Mouse (Mus musculus): ENCODE results near the gene Atp8b5.

The Atp8b5 gene

DNA sequence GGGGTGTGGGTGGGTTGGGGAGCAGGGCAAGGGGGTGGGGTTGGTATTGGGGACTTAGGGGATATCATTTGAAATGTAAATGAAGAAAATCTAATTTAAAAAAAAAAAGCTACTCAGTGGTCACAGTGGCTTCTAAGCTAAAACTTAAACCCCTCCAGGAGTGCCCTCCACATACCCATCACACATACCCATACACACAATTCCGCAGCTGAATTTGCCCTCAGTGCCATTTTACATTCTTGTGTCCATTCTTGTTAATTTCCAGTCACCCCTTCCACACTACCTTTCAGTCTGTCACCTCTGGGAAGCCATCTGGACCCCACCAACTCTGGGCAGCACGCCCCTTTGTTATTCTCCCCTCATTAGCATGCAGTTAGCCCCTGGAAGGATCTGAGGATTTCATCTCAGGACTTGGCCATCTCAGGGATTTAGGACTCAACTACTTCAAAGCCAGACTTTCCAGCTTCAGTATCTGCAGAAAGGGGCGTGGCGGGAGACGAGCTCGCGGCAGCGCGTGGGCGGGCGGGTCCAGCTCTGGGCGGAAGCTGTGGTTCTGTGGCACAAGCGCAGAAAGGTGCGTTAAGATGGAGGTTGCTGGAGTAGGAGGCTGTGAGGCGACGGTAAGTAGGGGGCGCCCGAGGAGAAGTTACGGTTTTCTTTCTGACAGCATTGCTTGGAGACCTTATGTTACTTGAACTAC, at the start of gene Atp8b5:
Gene Atp8b5 (plus strand): TSS at position 537 of the 700 bp plus-strand sequence.
- peak; percentile 97 for ATAC-seq (ENCODE audit: low TSS enrichment)

DNA sequence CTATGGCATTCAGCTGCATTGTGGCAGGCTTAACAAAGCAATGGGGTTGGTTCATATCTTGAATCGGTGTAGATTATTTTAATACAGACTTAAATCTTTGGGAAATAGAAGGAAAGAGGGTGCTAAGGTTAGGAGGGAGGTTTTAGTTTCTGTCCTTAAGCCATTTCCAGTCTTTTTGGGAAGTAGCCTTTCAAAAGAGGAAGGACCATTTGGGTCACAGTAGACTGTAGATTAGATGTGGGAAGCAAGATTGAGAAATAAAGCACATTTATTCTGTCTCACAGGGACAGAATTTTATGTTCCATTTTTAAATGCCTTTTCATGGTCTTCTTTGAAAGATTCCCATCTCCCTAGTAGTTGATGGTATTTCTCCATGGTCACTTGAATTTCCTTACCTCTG, 49.0 kb upstream of the Atp8b5 start:
- ATAC-seq (ENCODE audit: low TSS enrichment) = no peak

DNA sequence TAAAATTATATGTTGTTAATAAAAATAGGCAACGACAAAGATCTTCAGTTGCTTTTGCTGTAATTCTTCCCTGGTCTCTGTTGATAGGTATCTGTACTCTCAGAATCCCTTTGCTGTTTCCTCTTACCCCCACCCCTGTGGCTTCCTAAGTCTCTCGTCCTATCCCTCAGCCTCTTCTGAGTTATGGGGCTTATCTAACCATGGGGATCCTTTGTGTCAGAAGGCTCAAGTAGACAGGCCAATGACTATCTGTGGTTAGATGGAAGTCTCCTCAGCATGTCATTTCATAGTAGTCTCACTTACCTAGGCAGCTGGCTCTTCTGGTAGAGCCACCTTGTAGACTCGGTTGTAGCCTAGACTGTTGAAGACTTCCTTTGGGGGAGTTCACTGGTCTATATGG, 35.1 kb upstream of the Atp8b5 start:
- ATAC-seq (ENCODE audit: low TSS enrichment) = no peak

DNA sequence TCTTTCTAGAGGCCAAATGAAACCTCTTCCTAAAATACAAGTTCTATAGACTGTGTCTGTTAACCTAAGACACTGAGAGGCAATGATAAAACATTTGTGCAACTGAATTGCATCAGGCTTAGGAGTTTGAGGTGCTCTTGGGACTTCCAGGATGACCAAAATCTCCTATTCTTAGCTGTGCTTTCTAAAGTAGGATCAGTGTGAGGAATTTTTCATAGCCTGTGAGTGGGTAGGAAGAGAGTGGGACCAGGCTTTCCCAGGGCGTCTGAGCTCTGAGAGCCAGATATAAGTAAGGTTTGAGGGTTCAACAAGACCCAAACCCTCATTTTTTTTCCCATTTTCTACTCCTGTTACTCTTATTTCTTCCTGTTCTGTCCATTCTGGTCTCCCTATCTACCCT, 34.0 kb upstream of the Atp8b5 start:
- peak; percentile 82 for ATAC-seq (ENCODE audit: low TSS enrichment)

DNA sequence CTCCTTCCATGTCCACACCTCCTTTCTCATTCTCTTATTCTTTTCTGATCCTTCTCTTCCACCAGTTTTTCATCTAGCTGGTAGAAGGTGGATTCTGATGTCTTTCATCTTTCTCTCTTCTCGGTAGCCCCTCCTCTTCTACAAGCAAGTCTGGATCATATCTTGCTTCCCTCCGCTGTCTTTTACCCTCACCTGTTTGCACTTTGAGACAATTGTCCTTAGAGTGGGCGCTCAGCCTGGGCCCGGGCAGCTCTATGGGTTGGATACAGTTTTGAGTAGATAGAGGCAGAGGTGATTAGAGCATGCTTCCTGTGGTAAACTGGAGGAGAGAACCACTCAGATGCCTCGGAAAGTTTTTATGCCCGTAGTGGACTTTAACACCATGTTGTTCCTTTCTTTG, 33.5 kb upstream of the Atp8b5 start:
- ATAC-seq (ENCODE audit: low TSS enrichment) = no peak

DNA sequence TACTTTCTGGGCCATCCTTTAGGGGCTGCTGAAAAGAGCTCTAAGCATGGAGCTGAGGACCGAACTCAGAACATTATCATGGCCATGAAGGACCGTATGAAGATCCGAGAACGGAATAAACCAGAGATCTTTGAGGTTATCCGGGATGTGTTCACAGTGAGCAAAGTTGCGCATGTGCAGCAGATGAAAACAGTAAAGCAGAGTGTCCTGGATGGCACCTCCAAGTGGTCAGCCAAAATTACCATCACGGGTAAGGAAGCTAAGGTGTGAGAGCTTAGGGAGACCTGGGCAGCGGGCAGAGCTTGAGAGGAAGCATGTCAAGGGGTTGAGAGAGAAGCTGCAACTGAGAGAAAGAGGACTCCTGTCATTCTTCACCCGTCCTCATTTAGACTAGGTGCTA, 30.1 kb upstream of the Atp8b5 start:
- no peak for ATAC-seq (ENCODE audit: low TSS enrichment)

DNA sequence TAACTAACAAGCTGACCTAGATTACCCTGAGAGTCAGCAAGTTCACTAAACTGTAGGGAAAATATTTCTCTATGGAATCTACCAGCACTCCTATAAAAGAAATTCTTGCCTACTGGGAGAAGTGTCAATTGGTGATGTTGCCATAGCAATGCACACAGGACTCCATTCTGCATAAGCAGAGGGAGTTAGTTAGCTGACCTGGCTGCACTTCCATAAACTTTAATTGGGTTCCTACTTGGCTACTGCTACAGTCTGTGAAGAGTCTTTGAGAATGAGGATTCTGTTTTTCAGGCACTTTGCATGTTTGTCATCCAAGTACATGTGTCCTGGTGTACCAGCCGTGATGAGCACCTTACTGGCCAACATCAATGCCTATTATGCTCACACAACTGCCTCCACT, 26.2 kb upstream of the Atp8b5 start:
- ATAC-seq (ENCODE audit: low TSS enrichment) = no peak

DNA sequence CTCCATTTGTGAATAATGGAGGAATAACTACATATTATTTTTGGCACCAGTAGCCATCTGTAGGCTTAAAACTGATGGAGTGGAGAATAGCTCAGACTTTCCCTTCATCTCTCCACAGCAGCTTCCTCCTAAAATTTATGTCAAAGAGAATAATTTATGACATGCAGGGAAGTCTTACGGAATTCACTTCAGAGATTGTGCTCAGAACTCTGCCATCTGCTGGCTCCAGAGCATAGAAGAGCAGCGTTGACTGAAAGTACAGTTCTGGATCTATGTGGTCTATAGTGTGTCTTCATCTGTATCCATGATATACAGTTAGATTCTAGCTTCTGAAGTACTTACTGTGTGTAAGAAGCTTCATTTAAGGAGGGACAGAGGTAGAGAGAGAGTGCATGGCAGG, 22.9 kb upstream of the Atp8b5 start:
- ATAC-seq (ENCODE audit: low TSS enrichment) = peak; percentile 55; the same call in 1 of the 2 replicates

DNA sequence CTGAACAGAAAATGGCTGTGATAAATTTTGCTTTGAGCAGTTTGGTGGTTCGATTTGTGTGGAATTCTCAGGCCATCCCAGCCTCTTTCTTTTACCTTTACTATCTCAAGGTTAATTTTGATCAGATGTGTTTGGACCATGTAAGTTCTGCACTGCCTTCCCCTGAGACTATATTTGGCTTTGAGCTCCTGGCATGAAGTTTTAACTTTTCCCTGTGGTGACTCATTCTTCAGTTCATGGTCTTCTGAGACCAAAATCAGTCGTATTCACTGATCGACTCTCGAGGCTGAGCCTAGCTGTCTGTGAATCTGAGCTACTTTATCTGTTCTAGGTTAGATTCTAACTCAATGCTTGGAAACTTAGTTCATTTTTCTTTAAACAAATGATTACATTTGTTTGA, 21.2 kb upstream of the Atp8b5 start:
- ATAC-seq (ENCODE audit: low TSS enrichment) = no peak

DNA sequence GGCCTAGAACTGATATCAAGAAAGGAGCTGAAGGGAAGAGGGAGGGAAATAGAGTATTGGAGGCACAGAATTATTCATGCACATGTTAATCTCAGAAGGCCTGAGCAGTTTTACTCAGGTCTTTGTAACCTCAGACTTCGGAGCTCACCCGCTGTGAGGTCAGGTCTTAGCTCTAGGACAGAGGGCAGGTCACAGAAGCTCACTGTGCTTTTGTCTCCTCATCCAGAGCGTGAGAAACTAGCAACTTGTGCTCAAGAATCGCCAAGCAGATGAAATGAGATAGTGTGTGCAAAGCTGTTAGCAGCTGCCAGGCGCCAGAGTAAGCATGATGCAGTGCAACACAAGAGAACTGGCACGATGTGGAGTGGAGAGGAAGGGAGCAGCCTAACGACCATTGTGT, 18.9 kb upstream of the Atp8b5 start:
- ATAC-seq (ENCODE audit: low TSS enrichment) = no peak

DNA sequence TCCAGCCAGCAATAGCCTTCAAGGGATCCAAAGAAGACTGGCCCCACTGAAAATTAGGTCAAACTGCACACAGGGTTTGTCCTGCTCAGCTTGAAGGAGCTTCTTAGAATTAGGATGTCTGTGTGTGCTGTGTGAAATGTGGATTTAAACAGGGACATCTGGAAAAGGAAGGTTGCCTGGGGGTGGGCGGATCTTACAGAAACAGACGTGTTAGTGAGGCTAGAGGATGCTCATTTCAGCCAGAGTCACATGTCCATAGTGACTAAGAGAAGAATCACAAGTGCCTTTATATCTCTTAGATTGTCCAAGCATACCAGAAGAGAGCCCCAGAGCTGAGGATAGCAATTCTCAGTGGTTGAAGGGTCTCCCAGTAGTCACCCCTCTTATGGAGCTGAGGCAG, 18.1 kb upstream of the Atp8b5 start:
- ATAC-seq (ENCODE audit: low TSS enrichment) = peak; percentile 82

DNA sequence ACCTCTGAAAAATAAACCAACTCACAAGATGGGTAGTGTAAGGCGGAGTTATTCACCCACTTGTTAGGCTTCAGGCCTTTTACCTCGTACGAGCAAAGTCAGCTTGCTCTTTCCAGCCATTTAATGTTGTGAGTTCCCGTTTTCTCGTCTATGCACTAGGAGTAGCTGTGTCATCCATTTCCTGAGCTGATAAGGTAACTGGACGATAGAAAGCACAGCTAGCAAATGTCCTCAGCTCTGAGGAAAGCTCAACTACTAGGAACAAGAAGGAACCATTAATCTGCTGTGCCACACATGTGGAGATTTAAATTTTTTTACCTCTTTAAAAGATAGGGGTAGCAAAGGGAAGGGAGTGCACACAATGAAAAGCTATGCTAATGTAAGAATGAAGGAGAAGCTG, 15.7 kb upstream of the Atp8b5 start:
- ATAC-seq (ENCODE audit: low TSS enrichment) = no peak

DNA sequence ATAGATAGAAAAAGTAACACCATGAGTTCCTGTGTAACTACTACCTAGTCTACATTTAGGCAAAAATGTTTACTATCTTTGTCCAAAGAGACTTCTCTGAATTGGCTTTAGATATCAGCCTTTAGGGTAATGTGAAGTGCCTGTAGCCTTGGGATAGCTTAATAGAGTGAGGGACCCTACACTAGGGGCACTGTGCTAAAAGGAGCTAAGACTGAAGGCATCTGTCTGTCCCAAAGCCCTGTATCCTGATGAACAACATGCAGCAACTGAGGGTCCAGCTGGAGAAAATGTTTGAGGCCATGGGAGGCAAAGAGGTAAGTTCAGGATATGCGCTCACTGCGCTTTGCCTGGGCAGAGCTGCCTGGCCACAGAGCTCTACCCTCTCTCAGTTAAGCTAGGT, 9.9 kb upstream of the Atp8b5 start:
- no peak for ATAC-seq (ENCODE audit: low TSS enrichment)

DNA sequence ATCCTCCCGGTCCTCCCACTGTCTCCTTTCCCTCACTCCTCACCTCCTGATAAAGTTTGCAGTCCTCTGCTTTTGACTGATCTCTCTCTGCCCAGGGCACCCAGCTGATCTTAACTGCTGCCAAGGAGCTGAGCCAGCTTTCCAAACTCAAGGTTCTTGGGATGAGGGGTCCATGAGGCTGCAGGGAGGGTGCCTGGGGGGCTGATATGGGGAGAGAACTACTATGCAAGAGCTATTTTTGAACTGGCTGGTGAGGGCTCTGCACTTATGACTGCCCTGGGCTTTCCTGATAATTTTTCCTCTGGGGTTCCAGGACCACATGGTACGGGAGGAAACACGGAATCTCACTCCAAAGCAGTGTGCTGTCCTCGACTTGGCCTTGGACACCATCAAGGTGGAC, 8.4 kb upstream of the Atp8b5 start:
- no peak for ATAC-seq (ENCODE audit: low TSS enrichment)

DNA sequence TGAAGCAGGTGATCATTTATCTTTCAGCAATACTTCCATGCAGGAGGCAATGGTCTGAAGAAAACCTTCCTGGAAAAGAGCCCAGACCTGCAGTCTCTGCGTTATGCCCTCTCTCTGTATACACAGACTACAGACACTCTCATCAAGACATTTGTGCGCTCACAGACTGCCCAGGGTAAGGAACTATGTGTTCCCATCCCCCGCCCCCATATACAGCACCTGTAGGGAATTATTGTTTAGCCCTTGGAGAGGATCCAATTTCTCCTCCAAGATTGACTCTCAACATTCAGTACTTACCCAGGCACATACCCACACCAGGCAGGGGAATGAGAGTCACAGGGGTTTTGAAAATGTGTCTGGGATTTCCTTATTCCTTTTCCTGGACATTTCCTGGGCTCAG, 7.5 kb upstream of the Atp8b5 start:
- ATAC-seq (ENCODE audit: low TSS enrichment) = no peak

DNA sequence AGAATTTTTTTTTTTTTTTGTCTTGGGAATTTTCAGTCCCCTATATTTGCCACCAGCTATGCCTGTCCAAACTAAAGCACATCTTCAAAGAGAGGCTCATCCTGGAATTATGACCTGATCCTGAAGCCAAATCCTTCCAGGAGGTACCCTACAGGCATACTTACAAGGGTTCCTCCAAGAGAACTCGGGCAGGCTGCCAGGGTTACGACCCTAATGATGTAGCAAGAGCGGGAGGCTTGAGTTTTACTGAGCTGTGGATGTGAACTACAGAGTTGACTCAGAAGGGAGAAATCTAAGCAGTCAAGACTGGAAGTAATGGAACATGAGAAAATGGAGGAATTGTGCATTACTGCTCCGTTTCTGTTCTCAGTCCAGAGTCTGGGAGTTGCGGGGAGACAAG, 6.9 kb upstream of the Atp8b5 start:
- no peak for ATAC-seq (ENCODE audit: low TSS enrichment)

DNA sequence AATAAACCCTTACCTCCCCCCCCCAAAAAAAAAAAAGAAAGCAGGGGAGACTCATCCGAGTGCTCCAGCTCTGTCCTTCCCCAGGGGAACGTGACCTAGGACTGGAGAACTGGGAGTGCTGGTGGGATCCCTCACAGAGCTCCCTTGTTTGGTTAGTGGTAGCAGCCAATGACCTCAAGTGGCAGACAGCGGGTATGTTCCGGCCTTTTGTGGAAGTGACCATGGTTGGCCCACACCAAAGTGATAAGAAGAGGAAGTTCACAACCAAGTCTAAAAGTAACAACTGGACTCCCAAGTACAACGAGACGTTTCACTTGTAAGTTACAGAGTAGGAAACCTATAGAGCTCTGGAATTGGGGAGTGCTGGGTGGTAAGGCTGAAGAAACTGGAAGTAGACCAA, 4.1 kb upstream of the Atp8b5 start:
- no peak for ATAC-seq (ENCODE audit: low TSS enrichment)

DNA sequence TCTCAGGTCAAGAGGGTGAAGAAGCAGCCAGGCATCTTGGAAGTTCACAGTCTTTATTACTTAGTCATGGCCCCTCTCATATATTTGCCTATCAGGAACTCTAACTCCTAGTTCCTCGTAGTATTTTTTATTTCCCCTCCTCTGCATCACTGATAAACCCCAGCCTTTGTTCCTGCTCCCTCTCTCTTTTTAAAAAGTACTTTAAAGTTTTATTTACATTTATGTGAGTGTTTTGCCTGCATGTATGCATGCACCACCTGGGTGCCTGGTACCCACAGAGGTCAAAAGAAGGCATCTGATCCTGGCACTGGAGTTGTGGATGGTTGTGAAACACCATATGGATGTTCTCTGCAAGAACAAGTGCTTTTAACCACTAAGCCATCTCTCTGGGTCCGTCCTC, 813 bp upstream of the Atp8b5 start:
- ATAC-seq (ENCODE audit: low TSS enrichment) = no peak

DNA sequence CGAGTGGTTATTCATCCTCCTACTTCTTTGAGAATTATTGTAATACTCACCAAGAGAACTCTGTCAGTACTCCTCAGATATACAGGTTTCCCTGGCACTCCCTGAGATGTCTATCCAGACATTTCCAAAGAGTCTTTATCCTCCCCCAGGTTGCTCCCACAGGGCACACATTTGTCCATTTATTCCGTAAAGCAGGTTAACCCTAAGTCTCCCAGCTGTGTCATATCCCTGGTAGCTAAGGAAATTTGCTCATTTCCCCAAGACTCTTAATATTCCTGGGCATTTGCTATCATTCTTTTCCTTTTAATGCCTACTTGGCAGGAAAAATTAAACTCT, 332 bp downstream of the Atp8b5 start:
- no peak for ATAC-seq (ENCODE audit: low TSS enrichment)

DNA sequence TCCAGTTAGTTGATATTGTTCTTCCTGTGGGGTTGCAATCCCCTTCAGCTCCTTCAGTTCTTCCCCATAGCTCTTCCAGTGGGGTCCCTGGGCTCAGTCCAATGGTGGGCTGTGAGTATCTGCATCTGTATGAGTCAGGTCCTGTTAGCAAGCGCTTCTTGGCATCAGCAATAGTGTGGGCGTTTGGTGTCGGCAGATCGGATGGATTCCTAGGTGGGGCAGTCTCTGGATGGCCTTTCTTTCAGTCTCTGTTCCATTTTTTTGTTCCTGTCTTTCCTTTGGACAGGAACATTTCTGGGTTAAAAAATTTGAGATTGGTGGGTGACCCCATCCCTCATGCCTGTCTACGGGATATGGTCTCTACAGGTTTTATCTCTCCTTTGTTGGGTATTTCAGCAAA, 18.5 kb downstream of the Atp8b5 start:
- ATAC-seq (ENCODE audit: low TSS enrichment) = no peak

DNA sequence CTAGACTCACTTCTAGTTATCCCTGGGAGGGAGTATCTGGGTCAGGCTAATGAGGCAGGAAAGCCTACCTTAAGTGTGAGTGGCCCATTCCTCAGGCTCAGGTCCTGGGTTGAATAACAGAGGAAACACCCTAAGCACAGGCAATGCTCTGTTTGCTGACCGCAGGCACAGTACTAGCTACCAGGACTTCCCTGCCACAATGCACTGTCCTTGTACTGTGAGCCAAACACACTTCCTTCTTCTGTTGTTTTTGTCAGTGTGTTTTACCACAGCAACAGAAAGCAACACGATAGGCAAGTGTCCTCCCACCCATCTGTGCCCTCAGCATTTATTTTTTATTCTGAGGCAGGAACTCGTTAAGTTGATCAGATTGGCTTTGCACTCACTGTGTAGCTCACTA, 20.3 kb downstream of the Atp8b5 start:
- no peak for ATAC-seq (ENCODE audit: low TSS enrichment)

DNA sequence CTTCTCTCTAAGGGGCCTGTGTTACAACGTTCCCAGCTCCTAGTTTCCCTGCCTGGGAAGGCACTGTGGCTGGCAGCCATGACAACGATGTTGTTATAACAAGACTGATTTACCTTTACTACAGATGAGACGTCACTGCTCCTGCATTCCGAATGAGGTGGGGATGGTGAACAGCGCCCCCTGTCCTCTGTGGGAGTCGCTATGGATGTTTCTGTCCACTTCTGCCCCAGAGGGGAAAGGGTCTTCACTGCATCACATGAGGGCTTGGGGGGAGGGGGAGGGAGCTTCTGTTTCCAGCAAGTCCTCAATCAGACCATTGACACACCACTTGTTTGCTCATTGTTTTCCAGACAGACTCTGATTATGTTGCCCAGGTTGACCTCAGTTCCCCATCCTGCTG, 27.0 kb downstream of the Atp8b5 start:
- no peak for ATAC-seq (ENCODE audit: low TSS enrichment)

DNA sequence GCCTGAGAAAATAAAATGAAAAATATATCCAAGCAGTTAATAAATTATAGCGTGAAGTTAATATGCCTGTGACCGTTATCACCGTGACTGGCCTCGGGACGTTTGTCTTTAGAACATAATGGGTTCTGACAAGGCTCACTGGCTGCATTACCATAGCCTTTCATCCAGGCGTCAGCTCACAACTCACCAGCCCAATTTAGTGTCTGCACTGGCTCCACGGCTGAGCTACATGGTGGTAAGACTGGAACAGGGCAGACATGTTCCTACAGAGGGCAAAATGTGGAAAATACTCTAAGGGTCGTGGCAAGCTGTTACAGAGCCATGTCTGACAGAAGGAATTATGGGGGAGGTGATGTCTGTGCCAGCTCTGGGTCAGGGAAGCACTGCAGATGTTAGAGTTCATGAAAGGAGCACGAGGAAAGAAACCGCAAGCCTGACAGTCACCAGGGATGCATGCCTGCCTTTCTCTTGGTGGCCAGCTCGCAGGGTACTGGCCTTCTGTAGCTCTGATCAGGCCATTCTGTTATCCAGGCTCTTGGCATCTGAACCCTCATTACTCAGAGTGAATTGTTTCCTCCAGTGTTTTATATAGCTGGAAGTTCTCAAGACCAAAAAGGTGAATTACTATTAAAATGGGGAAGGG, 42.9 kb downstream of the Atp8b5 start:
- ATAC-seq (ENCODE audit: low TSS enrichment) = no peak

DNA sequence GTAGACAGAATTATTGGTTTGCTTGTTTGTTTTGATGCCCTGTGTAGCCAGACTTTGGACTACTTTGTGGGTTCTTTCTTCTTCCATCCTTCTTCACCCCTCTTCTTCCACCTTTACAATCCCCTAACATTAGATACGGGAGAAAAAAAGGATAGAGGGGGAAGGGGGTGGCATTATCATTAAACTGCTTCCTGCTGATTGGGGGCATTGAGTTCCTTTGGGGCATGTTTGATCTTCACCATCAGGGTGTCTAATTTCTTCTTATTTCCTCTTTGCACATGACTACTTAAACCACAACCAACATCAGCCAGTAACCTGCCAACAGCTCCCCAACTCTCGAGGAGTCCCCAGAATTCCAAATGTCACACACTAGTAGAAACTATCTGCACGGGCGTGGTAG, 54.6 kb downstream of the Atp8b5 start:
- no peak for ATAC-seq (ENCODE audit: low TSS enrichment)

Measured in frontal cortex, adult (tissue).